Mouse (Mus musculus) testis, postnatal 14 days (tissue): ENCODE data around the gene Mfsd2b.
"Not testable (repeated sequence)": the region's sequence is repeated elsewhere in the genome, so short reads cannot be mapped to it uniquely, and the experiment has no call there.

Source experiments
- DNase-seq: peaks from one replicate; pipeline ENCODE4 v3.0.0; 2021; ENCODE audit warnings: low spot score

Gene Mfsd2b

DNA sequence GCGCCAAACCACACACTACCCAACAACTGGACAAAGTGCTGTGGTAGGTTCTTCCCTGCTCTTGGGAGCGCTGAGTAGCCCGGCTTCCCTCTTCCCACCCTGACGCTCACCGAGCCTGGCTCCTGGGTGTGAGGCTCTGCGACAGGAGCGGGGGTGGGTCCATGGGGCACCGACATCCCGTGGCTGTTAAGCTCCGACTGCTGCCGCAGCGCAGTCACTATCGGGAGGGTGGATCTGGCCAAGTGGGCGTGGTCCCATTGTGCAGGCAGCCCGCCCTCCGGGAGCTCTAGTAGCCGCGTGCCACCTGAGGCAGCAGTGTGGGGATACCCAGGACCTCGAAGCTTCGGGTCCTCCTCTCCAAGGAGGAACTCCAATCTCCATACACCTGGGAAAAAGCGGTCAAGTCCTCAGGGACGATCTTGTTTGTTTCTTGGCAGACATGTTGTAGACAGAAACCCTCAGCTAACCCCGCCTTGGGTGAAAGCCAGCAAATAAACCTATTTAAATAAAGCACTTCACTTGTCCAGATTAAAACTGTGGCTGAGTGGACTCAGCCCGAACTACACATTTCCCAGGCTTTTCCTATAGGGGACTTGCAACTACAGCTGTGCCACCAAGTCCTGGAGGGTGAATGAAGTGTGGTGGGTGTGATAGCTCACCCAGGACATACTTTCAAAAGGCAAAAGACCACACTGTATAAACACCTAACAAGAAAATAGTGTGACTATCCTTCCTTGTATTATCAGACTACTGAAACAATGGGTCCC lies at the start of gene Mfsd2b:
TSS of gene Mfsd2b (minus strand) at position 199 of the 767 bp plus-strand sequence.
- peak; percentile 66 for DNase-seq

DNA sequence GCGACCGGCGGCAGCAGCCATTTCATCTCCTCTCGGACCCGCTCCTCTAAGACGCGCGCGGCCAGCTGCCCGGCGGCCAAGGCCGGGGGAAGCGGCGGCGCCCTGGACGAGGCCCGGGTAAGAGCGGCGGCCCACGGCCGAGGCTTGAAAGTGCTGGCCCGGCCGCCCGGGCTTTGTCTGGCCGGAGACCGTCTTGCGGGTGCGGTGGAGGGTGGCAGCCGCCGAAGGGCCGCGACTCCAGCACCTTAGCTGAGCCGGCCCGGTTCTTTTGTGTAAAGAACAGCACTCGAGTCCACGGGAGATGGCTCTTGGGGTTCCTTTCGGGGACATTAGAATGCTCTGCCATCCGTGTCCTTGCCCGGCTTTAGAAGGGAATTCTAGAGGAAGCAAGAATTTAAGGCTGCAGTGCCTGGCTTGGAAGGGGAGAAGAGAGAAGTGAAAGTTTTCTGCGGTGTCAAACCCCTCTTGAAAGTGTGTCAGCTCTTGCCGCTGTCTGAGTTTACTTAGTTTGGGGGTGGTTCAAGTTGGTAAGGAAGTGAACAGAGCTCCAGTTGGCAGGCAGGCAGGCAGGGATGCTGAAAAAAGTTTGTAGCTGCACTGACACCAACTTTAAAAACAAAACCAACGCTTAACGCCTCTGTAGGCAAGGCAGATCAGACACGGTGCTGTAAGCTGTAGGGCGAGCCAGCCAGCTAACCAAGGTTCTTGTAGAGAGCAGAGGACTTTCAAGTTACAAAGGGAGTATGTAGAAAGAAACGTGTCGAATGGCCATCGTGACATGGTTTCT lies 43.8 kb upstream of the Mfsd2b start:
- DNase-seq, result peak; percentile 26

DNA sequence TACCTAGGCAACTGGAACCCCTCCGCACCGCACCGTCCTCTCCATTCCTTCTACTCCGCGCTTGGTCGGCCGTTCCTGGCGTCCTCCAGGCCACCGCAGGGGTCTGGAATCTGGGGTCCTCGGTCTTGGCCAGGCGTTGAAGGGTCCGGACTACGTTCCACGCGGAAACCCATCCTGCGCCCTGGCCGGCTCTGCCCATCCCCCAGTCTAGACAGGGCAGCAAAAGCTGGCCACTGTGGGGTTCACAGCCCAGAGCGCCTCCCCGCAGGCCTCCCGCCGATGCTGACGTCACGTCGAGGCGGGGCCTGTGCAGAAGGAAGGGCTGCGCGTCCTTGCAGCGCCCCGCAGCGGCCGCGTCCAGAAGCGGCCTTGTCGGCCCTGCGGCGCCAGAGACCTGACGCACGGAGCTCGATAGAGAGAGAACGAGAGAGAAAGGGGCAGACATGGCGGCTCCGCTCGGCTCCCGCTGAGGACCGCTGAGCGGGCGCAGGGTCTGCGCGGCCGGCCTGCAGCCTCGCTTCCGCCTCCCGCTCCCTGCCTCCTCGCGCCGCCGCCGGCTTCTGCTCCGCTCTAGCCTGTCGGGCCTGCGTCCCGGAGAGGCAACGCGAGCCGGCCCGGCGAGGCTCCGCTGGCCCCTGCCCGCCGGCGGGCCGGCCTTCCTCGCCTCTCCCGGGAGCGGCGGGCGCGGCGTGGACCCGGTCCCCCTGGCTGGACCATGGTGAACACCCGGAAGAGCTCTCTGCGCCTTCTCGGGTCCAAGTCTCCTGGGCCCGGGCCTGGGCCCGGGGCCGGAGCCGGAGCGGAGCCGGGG lies 43.0 kb upstream of the Mfsd2b start, which contains the start of gene Atad2b:
TSS of gene Atad2b (plus strand) at position 360 of the 811 bp plus-strand sequence.
- peak; percentile 95 for DNase-seq

DNA sequence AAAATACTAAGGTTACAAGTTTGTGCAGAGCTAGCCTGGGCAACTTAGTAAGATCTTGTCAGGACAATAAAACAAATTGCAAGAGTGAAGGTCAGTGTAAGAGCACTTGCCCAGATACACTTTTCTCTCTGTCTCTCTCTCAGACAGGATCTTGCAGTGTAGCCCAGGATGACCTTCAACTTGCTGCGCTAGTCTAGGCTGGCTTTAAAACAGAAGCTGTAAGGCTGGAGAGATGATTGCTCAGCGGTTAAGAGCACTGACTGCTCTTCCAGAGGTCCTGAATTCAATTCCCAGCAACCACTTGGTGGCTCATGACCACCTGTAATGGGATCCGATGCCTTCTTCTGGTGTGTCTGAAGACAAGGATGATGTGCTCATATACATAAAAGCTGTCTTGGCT lies 40.8 kb upstream of the Mfsd2b start:
- no peak for DNase-seq

DNA sequence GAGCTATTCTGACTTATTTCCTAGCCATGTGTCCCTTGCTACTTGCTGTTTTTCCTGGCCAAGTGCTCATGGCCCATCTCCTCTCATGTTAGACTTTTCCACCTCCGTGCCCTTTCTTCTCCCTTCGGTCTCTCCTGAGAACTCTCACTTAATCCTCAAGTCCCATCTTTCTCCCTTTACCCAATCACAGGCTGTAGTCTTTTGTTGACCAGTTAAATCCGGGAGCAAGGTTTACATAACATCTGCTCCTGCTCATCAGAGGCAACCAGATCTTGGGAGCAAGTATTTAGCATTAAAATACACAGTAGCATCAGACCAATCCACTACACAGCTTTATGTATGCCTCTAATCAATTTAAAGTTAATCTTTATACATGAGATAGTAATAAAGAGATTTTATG lies 40.3 kb upstream of the Mfsd2b start:
- no peak for DNase-seq

DNA sequence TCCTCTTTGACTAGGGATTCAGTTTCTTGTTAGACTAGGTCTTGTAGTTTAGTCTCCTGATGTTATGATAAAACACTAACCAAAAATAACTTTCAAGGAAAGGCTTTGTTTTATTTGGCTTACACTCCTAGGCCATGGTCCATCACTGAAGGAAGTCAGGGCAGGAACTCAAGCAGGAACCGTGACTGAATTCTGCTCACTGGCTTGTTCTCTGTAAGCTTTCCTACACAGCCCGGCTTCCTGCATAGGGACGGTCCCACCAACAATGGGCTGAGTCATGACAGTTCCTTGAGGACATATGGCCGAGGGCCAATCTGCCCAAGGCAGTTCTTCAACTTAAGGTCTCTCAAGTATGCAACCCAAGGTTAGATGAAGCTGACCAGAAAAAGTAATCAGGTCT lies 37.6 kb upstream of the Mfsd2b start:
- no peak for DNase-seq

DNA sequence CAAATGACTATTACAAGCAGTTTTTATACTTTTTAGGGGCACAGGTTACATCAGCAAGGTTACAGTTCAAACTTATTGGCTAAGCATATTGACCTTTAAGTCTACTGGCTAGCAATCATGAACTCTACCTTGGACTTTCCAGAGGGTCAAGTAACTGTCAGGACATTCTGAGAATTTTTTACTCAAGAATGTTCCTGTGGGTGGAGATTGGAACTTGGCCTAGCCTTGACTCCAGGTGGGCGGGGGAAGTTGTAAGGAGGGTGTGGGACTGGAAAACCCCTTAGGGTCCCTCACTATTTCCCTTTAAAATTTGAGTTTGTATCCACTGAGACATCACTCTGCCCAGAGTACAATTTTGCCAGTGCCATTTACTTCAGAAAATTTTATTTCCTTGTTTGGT lies 36.3 kb upstream of the Mfsd2b start:
- not testable (repeated sequence) for DNase-seq

DNA sequence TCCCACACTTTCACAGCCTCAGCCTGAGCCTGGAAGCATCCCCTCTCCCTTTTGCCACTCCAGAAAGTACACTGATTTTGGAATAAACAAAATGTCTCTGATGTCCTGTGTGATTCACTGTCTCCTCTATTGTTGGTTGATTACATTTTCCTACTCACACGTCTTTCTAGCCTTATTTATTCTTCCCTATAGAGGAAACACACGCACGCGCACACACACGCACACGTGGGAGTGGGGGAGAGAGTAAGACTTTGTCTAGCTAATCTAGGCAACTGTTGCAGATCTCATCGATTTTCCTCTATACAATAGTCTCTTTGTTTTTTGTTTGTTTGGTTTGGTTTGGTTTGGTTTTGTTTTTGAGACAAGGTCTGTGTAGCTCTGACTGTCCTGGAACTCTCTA lies 34.2 kb upstream of the Mfsd2b start:
- DNase-seq, result no peak

DNA sequence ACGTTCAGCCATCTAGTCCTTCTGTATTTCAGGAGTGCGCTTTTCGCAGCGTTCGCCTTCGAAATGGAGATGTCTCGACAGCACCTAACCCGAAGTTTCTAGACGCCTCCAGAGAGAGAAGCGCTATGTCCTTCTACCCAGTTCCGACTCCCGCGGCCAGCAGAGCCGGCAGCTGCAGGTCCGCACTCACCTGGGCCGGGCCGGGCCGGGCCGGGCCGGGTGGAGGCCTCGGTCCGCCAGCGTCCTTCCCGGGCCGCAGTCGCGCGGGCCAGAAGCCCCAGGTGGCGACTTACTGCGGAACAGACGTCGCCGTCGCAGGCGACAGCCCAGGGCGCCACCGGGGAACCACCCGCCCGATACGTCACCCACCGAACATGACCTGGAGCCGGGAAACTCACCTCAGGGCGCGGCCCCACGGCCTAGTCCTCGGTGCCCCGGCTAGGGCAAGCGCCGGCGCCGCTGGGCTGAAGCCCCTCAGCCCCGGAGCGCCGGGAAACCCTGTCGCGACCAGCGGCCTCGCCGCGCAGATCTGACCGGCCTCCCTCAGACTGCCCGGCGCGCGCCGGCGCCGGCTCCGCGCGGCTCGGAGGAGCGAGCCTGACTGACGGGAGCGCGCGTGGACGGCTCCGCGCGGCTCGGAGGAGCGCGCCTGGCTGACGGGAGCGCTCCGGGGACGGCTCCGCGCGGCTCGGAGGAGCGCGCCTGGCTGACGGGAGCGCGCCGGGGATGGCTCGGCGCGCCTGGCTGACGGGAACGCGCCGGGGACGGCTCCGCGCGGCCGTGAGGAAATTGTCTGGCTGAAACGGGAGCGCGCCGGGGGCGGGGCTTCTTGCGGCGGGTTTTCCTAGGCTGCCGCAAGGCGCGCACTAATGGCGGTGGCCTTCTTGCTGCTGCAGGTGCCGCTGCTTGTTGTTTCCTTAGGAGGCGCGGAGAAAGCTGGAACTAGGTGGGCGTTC lies 33.1 kb upstream of the Mfsd2b start, which contains the start of gene Ubxn2a:
TSS of gene Ubxn2a (minus strand) at position 755 of the 956 bp plus-strand sequence.
- DNase-seq, result peak; percentile 90

DNA sequence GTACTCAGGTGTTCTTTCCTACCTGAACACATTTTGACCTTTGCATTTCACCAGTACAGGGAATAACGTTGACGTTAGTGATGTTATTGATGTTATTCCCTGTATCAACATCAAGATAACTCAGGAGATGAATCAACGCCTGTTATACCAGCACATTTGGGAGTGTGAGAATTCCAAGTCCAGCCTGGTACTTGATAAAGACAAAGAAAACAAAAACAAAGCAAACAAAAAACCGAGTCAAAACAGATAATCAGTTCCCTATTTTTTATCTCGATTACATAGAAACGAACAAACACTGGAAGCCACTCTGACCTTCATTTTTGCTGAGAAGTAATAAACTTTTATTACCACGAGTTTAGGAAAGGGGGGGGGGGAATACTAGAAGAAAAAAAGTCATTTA lies 32.3 kb upstream of the Mfsd2b start:
- no peak for DNase-seq

DNA sequence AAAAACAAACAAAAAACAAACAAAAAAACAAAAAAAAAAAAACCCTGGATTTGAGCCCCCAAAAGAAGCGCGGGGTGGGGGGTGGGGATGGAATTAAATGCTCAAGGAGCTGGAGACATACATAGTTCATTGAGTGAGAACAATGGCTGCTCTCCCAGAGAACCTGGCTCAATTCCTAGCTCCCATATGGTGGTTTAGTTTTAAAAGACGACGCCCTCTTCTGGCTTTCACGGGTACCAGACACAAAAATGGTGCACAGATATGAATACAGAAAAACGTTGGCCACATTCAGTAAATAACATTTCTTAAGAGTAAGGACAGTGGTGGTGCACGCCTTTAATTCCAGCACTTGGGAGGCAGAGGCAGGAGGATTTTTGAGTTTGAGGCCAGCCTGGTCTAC lies 31.8 kb upstream of the Mfsd2b start:
- DNase-seq, result no peak

DNA sequence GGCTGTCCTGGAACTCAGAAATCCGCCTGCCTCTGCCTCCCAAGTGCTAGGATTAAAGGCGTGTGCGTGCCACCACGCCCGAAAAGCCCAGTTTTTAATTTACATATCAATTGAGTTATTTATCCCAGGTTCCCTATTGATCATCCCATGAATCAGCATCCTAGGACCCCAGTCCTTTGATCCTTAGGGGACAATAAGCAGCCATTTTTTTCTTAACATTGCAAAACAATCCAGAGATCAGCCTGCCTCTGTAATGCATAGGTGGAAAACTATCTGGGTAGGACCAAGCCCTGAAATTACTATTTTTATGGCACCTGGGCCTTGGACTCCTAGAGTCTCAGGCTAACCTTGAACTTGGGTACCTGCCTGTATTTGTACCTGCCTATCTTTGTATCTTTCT lies 23.9 kb upstream of the Mfsd2b start:
- DNase-seq, result no peak

DNA sequence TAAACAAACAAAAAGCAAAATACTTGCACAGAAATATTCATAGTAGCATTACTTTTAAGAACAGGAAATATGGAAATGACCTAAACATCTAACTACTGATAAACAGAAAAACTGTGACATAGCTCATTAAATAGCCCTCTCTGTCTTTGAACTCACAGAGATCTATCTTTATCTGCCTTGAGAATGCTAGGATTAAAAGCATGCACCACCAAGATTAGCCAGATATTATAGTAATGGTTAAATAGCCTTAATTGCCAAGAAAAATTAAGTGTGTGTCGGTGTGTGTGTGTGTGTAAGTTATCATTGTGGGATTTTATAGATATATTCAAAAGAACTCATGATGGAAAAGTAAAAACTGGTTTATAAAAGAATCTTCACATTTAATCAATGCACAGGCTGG lies 15.7 kb upstream of the Mfsd2b start:
- no peak for DNase-seq

DNA sequence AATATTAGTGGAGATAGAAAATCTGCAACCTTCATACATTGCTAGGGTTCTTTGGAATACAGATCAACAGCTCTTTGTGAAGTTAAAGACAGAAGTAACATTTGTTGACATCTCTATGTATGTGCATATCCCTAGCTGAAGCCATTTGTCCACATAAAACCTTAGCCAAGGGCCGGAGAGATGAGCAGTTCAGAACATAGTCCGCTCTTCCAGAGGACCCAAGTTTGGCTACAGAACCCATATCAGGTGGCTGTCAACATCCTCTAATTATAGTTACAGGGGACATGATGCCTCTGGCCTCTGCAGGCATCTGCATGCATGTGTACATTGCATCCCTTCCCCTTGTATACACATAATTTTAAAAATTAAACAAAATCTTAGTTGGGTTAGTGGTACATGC lies 15.1 kb upstream of the Mfsd2b start:
- DNase-seq, result no peak

DNA sequence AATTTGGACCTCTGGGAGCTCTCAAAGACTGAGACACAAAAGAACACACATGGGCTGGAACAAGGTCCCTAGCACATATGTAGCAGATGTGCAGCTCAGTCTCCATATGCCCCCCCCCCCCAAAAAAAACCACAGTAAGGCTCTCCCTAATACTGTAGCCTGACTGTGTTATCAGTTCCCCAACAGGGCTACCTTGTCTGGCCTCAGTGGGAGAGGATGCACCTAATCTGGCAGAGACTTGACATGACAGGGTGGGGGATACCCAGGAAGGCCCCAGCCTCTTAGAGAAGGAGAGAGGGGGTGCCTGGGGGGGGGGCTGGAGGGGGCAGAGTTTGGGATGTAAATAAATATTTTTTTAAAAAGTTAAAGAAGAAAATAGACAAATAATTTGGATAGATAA lies 14.6 kb upstream of the Mfsd2b start:
- DNase-seq, result no peak

DNA sequence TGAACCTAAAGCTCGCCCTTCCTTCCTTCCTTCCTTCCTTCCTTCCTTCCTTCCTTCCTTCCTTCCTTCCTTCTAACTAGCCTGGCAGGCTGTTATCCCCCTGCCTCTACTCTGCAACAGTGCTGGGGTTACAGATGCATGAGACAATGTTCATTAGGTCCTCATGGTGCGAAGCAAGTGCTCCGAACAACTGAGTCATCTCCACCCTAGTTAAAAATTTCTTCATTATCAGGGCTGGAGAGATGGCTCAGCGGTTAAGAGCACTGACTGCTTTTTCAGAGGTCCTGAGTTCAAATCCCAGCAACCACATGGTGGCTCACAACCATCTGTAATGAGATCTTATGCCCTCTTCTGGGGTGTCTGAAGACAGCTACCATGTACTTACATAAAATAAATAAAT lies 12.4 kb upstream of the Mfsd2b start:
- DNase-seq, result not testable (repeated sequence)

DNA sequence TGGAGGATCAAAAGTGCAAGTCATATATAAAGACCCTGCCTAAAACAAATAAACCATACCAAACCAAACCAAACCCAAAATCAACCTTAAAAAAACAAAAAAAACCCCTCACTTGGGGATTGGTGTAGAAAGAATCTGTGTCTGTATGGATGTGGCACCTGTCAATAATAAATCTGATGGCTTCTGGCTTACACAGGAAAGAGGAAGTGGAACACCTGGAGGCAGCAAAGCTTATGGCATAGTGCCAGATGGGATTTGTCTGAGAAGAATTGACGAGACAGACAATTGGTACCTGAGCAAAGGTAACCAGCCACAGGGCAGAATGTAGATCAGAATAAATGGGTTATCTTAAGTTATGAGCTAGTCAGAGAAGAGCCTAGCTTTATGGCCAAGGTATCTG lies 10.9 kb upstream of the Mfsd2b start:
- DNase-seq, result no peak

DNA sequence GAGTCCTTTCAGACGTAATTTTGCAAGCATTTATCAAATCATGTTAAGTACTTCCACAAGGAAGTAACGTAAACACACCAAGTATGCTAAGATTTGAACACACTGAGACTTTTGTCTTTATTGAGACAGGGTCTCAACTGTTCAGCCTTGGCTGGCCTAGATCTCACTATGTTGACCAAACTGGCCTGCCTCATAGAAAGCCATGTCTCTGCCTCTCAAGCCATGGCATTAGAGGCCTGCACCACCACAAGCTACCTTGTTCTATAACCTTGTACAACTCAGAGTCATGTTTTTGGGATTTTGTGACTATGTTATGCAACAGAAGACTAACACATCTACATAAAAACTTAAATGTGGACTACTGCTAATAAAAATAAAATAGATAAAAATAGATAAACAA lies 7.9 kb upstream of the Mfsd2b start:
- DNase-seq, result no peak

DNA sequence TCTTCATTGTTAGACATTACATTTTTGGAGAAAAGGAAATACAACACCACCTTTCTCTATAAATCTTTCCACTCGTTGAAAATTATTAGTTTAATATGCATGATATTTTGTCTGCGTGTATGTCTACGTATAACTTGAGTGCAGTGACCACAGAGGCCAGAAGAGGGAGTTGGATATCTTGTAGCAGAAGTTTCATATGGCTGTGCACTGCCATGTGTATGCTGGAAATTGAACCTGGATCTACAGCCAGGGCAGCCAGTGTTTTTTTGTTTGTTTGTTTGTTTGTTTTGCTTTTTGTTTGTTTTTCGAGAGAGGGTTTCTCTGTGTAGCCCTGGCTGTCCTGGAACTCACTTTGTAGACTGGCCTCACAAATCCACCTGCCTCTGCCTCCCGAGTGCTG lies 4.9 kb upstream of the Mfsd2b start:
- DNase-seq, result no peak

DNA sequence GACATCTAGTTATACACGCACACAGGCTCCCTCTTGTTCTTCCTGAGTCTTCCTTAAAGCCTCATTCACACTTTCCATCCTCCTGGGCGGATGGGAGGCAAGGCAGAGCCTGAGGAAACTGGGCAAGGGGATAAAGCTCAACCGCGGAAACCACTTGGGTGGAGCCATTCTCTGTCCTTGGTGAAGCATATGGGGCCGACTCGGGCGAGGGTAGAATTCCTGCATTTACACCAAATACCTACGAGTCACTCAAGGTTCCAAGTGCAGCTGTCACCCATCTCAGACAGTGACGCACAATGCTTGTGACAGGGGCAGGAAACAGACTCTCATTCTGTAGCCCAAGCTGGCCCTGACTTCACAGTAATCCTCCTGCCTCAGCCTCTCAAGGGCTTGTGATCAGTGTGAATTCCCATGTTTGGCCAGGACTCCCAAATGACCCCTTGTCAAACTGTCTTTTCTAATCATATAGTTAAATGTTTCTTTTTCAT lies 4.2 kb upstream of the Mfsd2b start:
- no peak for DNase-seq

DNA sequence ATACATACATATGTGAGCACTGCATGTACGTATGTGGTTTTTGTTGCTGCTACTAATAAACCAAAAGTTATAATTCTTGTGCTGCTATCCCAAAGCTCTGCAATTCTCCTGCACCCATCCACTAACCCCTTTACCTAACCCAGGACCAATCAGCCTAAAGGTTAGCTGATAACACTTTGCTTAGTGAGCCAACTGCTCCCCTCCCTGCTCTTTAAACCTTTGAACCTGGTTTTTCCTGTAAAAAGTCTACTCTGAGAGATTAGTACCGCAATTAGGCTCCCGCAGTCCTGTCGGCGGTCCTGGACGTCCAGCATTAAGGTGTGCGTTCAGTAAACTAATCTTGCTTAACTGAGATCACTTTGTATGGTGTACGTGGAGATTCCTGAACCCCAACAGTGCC lies 1.5 kb upstream of the Mfsd2b start:
- no peak for DNase-seq
